8 mouse cellular contexts compared by ENCODE assay signal in the genomic region with DNA sequence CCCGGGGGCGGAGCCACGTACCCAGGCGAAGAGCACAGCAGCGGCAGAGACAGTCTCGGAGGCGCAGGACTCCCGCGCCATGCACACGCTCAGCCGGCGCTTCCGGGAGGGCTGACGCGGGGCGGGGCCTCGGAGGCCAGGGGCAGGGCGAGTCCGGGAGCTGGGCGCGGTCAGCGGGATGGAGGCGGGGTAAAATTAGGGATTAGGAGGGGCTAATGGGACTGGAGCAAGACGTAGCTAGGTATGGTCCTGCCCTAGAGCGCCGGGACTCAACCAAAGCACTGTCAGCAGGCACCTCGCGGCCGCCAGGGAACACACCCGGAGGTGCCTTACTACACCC. TPM values are rescaled to one million over a fixed set of nuclear protein-coding genes. Genes with fewer than 3 reads are reported as not detected.
DNase-seq lines count a peak whose midpoint lies in the region; ATAC-seq and TF ChIP-seq lines count a peak whose summit lies in the region.

A gene (minus strand): TSS at position 116 of the 340 bp plus-strand sequence.

- H3K27me3 ChIP-seq in C2C12 (ENCODE audit: control insufficient read depth, insufficient read depth, insufficient read length): no peaks in the 10 kb centered on the region
- H3K27me3 ChIP-seq in embryonic facial prominence, embryonic 15.5 days: 0 out of 2 replicates have a peak, but pooled peaks cover 3% of the 10 kb centered on the region

- WGBS in bone marrow, adult 2 months: under 1% methylated on average over 30 of the region's 30 CpGs
- WGBS in embryonic facial prominence, embryonic 15.5 days: 2% methylated on average over 30 of the region's 30 CpGs

- H3ac ChIP-seq in C2C12 (ENCODE audit: control insufficient read depth, insufficient read length, low read depth): peak within 1 kb of the TSS; percentile 27

- no peaks in the 10 kb centered on the region for H3K79me2 ChIP-seq in C2C12 (ENCODE audit: control insufficient read depth, insufficient read depth)

- H3K27ac ChIP-seq in bone marrow, adult 2 months (ENCODE audit: control insufficient read depth, insufficient read depth, low read depth, low read length, poor library complexity): no peak within 1 kb of the TSS
- H3K27ac ChIP-seq in embryonic facial prominence, embryonic 15.5 days (replicated peaks): peak within 1 kb of the TSS; percentile 58; the same call in 1 of the 2 replicates

- ATAC-seq in embryonic facial prominence, embryonic 15.5 days (ENCODE audit: insufficient number of reproducible peaks, low FRiP score, low TSS enrichment, low read depth): peak; percentile 93
- peak; percentile 87 for ATAC-seq in monocyte, adult 5-6 weeks (replicated peaks; ENCODE audit: insufficient number of reproducible peaks, low FRiP score, low TSS enrichment, poor library complexity, severe bottlenecking)

- H3K4me2 ChIP-seq in embryonic facial prominence, embryonic 15.5 days (replicated peaks): peak within 1 kb of the TSS; percentile 84

- peaks cover 1% of the 10 kb centered on the region; the same call in 1 of the 2 replicates for H3K4me1 ChIP-seq in bone marrow, adult 2 months (ENCODE audit: control insufficient read depth, insufficient read depth, low read length)
- peaks cover 12% of the 10 kb centered on the region for H3K4me1 ChIP-seq in embryonic facial prominence, embryonic 15.5 days

- peak within 1 kb of the TSS; percentile 41 for H3K4me3 ChIP-seq in C2C12 (ENCODE audit: insufficient read depth, poor library complexity, severe bottlenecking)
- H3K4me3 ChIP-seq in bone marrow, adult 2 months (replicated peaks; ENCODE audit: control insufficient read depth, low read depth, low read length): peak within 1 kb of the TSS; percentile 60
- peak within 1 kb of the TSS; percentile 73 for H3K4me3 ChIP-seq in embryonic facial prominence, embryonic 15.5 days (replicated peaks)

- peak; percentile 82; the same call in 1 of the 2 replicates for TF ChIP-seq POLR2A in bone marrow, adult 2 months (IDR thresholded peaks at IDR 0.05; ENCODE audit: borderline replicate concordance, control insufficient read depth, low read depth, low read length)

- no peaks in the 10 kb centered on the region for H3K79me3 ChIP-seq in C2C12 (ENCODE audit: low read depth)

- H3K9ac ChIP-seq in embryonic facial prominence, embryonic 15.5 days: peak within 1 kb of the TSS; percentile 79

- no peaks in the 10 kb centered on the region for H3K9me3 ChIP-seq in embryonic facial prominence, embryonic 15.5 days (replicated peaks)

- no peaks in the 10 kb centered on the region for H3K36me3 ChIP-seq in C2C12 (ENCODE audit: control insufficient read depth, insufficient read depth)
- no peaks in the 10 kb centered on the region for H3K36me3 ChIP-seq in embryonic facial prominence, embryonic 15.5 days

- peak; percentile 90 for DNase-seq in heart, adult 8-10 months (ENCODE audit: low spot score)
- peak; percentile 91 for DNase-seq in kidney, adult 9 months
- peak; percentile 91 for DNase-seq in liver
- DNase-seq in spleen, postnatal 4 days (ENCODE audit: low spot score in 2 of 2): peak; percentile 80 to 89

- no peak for TF ChIP-seq CTCF in C2C12 (IDR thresholded peaks at IDR 0.05; ENCODE audit: control insufficient read depth, insufficient read depth, insufficient read length)
- no peak for TF ChIP-seq CTCF in bone marrow, adult 2 months (IDR thresholded peaks at IDR 0.05; ENCODE audit: control insufficient read depth, insufficient read depth, low read length)

TF ChIP-seq in C2C12, 6 proteins besides CTCF, POLR2A, EP300 and RAD21:
- peak; percentile 32 for TF ChIP-seq MAX (IDR thresholded peaks at IDR 0.05)
- TF ChIP-seq CEBPB (IDR thresholded peaks at IDR 0.05; ENCODE audit: low read depth): no peak
TF ChIP-seq in C2C12: peak in this region for 1.

RNA-seq across cellular contexts. Expression of the gene that starts here (rescaled TPM):
- 8.6 TPM for polyA plus RNA-seq in C2C12 (2012; fragmentation: generic; extraction: Trizol)
- polyA plus RNA-seq in bone marrow, adult 2 months (2011; ENCODE audit: insufficient read depth, insufficient read length, low replicate concordance, missing spikeins): 2.7 and 6.5 TPM in 2 replicates
- polyA plus RNA-seq in embryonic facial prominence, embryonic 15.5 days (2015; fragmentation: Nextera tagmentation; extraction: Ambion mirVana): 15.0 and 16.6 TPM in 2 replicates
- 1 to 10 TPM; 3.9 to 6.9 (median 5.0) TPM for total RNA-seq in heart, adult 8-10 months (2022)
- 5.3 to 18.6 TPM (median 16.5 TPM) in 3 replicates for total RNA-seq in monocyte, adult 5-6 weeks (2017)
